Mouse (Mus musculus): Measurements from ENCODE around the gene Tmem80. TPM values are rescaled to one million over a fixed set of nuclear protein-coding genes. Genes with fewer than 3 reads are reported as not detected.

The Tmem80 gene
- 12.5 TPM for polyA plus RNA-seq (2012; fragmentation: generic; extraction: Trizol)

GRCm38 (mm10) chr7:141327469-141328372, at the start of gene Tmem80, which contains the start of gene Deaf1:
Tmem80 (plus strand) TSS chr7:141327739.
Deaf1 (minus strand) TSS chr7:141327690.
- peaks cover 26% of the 10 kb centered on the region for H3K79me2 ChIP-seq (ENCODE audit: control insufficient read depth, insufficient read depth)
- H3K27me3 ChIP-seq (ENCODE audit: control insufficient read depth, insufficient read depth, insufficient read length): no peaks in the 10 kb centered on the region
- peak within 1 kb of the TSS; percentile 89 for H3K4me3 ChIP-seq
- H3K4me2 ChIP-seq (ENCODE audit: low read depth): peak within 1 kb of the TSS; percentile 94
- TF ChIP-seq TCF12 (IDR thresholded peaks at IDR 0.05; ENCODE audit: insufficient read depth, poor library complexity, severe bottlenecking) (no peak), CEBPB (IDR thresholded peaks at IDR 0.05; ENCODE audit: insufficient read depth, poor library complexity, severe bottlenecking) (no peak), TCF3 (IDR thresholded peaks at IDR 0.05; ENCODE audit: insufficient read length, low read depth) (no peak), E2F4 (IDR thresholded peaks at IDR 0.05; ENCODE audit: insufficient read depth) (peak; percentile 50), POLR2AphosphoS2 (IDR thresholded peaks at IDR 0.05; ENCODE audit: insufficient read length, low read depth) (peak; percentile 68), POLR2A (IDR thresholded peaks at IDR 0.05; ENCODE audit: insufficient read length, low read depth) (peak; percentile 95), REST (IDR thresholded peaks at IDR 0.05; ENCODE audit: insufficient read depth, insufficient read length) (peak; percentile 52), MYOG (IDR thresholded peaks at IDR 0.05; ENCODE audit: control insufficient read depth in 1 of 3, insufficient read depth in 1 of 3, insufficient read length in 2 of 3, low read depth in 2 of 3) (peak in 2 of 3 experiments; percentile 14 to 64), USF1 (IDR thresholded peaks at IDR 0.05; ENCODE audit: low read depth) (no peak), MYOD1 (IDR thresholded peaks at IDR 0.05; ENCODE audit: control insufficient read depth in 1 of 3, insufficient read length in 2 of 3, low read depth in 2 of 3) (peak in 1 of 3 experiments; percentile 61)
- H3K36me3 ChIP-seq (ENCODE audit: control insufficient read depth, insufficient read depth): peaks cover 5% of the 10 kb centered on the region
- H3ac ChIP-seq (ENCODE audit: control insufficient read depth, insufficient read length): peak within 1 kb of the TSS; percentile 51

- H3K4me3 ChIP-seq: no peak within 1 kb of the TSS
- TF ChIP-seq MYOG (IDR thresholded peaks at IDR 0.05; ENCODE audit: control insufficient read depth in 1 of 3, insufficient read depth in 1 of 3, insufficient read length in 2 of 3, low read depth in 2 of 3) (peak in 1 of 3 experiments; percentile 54), POLR2AphosphoS2 (IDR thresholded peaks at IDR 0.05; ENCODE audit: insufficient read length, low read depth) (no peak), MYOD1 (IDR thresholded peaks at IDR 0.05; ENCODE audit: control insufficient read depth in 1 of 3, insufficient read length in 2 of 3, low read depth in 2 of 3) (peak in 2 of 3 experiments; percentile 38 to 45)
Observed at GRCm38 (mm10) chr7:141278766-141279590, 48.6 kb upstream of the Tmem80 start, which contains the start of gene Sct. Sct (minus strand) TSS chr7:141279133.

GRCm38 (mm10) chr7:141281442-141281841, 46.1 kb upstream of the Tmem80 start:
- Histone ChIP-seq H3ac (ENCODE audit: control insufficient read depth, insufficient read length) (no peak overlapping the region), H3K4me3 (no peak overlapping the region), H3K4me2 (ENCODE audit: low read depth) (no peak overlapping the region), H3K36me3 (ENCODE audit: control insufficient read depth, insufficient read depth) (no peaks in the 10 kb centered on the region), H3K27me3 (ENCODE audit: control insufficient read depth, insufficient read depth, insufficient read length) (no peaks in the 10 kb centered on the region), H3K79me2 (ENCODE audit: control insufficient read depth, insufficient read depth) (no peaks in the 10 kb centered on the region)
- TF ChIP-seq TCF12 (IDR thresholded peaks at IDR 0.05; ENCODE audit: insufficient read depth, poor library complexity, severe bottlenecking) (no peak), SRF (IDR thresholded peaks at IDR 0.05; ENCODE audit: control insufficient read depth, insufficient read length, low read depth) (no peak), TCF3 (IDR thresholded peaks at IDR 0.05; ENCODE audit: insufficient read length, low read depth) (no peak), POLR2AphosphoS2 (IDR thresholded peaks at IDR 0.05; ENCODE audit: insufficient read length, low read depth) (no peak), USF1 (IDR thresholded peaks at IDR 0.05; ENCODE audit: low read depth) (no peak), MAX (IDR thresholded peaks at IDR 0.05; ENCODE audit: low read depth) (no peak), MYOD1 (IDR thresholded peaks at IDR 0.05; ENCODE audit: control insufficient read depth in 1 of 3, insufficient read length in 2 of 3, low read depth in 2 of 3) (no peak), E2F4 (IDR thresholded peaks at IDR 0.05; ENCODE audit: insufficient read depth) (no peak), MYOG (IDR thresholded peaks at IDR 0.05; ENCODE audit: control insufficient read depth in 1 of 3, insufficient read depth in 1 of 3, insufficient read length in 2 of 3, low read depth in 2 of 3) (no peak), REST (IDR thresholded peaks at IDR 0.05; ENCODE audit: insufficient read depth, insufficient read length) (no peak), CEBPB (IDR thresholded peaks at IDR 0.05; ENCODE audit: insufficient read depth, poor library complexity, severe bottlenecking) (no peak), POLR2A (IDR thresholded peaks at IDR 0.05; ENCODE audit: insufficient read length, low read depth) (no peak)

More at GRCm38 (mm10) chr7:141278766-141279590, 48.6 kb upstream of the Tmem80 start, which contains the start of gene Sct:
- peak within 1 kb of the TSS; percentile 27 for H3K4me2 ChIP-seq (ENCODE audit: low read depth)
- H3K27me3 ChIP-seq (ENCODE audit: control insufficient read depth, insufficient read depth, insufficient read length): no peaks in the 10 kb centered on the region
- H3K36me3 ChIP-seq (ENCODE audit: control insufficient read depth, insufficient read depth): no peaks in the 10 kb centered on the region
- no peaks in the 10 kb centered on the region for H3K79me2 ChIP-seq (ENCODE audit: control insufficient read depth, insufficient read depth)
- no peak within 1 kb of the TSS for H3ac ChIP-seq (ENCODE audit: control insufficient read depth, insufficient read length)

GRCm38 (mm10) chr7:141282756-141283155, 44.8 kb upstream of the Tmem80 start:
- Histone ChIP-seq H3K79me2 (ENCODE audit: control insufficient read depth, insufficient read depth) (no peaks in the 10 kb centered on the region), H3K27me3 (ENCODE audit: control insufficient read depth, insufficient read depth, insufficient read length) (no peaks in the 10 kb centered on the region), H3K4me2 (ENCODE audit: low read depth) (no peak overlapping the region), H3ac (ENCODE audit: control insufficient read depth, insufficient read length) (no peak overlapping the region), H3K4me3 (no peak overlapping the region), H3K36me3 (ENCODE audit: control insufficient read depth, insufficient read depth) (no peaks in the 10 kb centered on the region)
- no peak for TF ChIP-seq POLR2AphosphoS2 (IDR thresholded peaks at IDR 0.05; ENCODE audit: insufficient read length, low read depth)
- no peak for TF ChIP-seq CEBPB (IDR thresholded peaks at IDR 0.05; ENCODE audit: insufficient read depth, poor library complexity, severe bottlenecking)
- no peak for TF ChIP-seq TCF3 (IDR thresholded peaks at IDR 0.05; ENCODE audit: insufficient read length, low read depth)
- TF ChIP-seq MYOD1 (IDR thresholded peaks at IDR 0.05; ENCODE audit: control insufficient read depth in 1 of 3, insufficient read length in 2 of 3, low read depth in 2 of 3): no peak
- no peak for TF ChIP-seq TCF12 (IDR thresholded peaks at IDR 0.05; ENCODE audit: insufficient read depth, poor library complexity, severe bottlenecking)
- TF ChIP-seq USF1 (IDR thresholded peaks at IDR 0.05; ENCODE audit: low read depth): no peak
- TF ChIP-seq REST (IDR thresholded peaks at IDR 0.05; ENCODE audit: insufficient read depth, insufficient read length): no peak
- TF ChIP-seq MAX (IDR thresholded peaks at IDR 0.05; ENCODE audit: low read depth): no peak

Data from myocyte (in vitro differentiated cells).